Comparison of ENCODE assay signal across 12 mouse cellular contexts in the genomic region with DNA sequence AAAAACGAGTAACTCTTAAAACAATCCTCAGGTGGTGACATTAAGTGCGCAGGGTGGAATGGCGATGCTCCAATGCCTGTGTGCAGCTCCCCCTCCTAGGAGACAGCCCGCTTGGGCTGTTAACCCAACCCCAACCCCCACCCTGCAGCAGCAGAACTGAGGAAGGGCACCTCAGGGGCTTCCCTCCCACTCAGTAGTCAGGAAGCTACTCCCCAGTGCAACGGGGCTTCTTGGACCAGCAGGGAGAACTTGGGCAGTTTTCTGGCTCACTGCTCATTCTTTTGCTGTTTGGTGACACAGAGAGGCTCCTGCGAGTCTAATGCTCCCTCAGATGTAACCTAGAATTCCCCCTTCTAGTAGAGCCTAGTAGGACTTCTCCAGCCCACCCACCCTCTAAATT. TPM values are rescaled to one million over a fixed set of nuclear protein-coding genes. Genes with fewer than 3 reads are reported as not detected.
DNase-seq lines count a peak whose midpoint lies in the region; ATAC-seq and TF ChIP-seq lines count a peak whose summit lies in the region.
"Had no signal": no experiment of that assay in that cellular context is flagged by ENCODE, and none has a peak within 500 bp of the region (broad histone marks: within the 10 kb centered on the region; RNA-seq: fewer than 3 reads in every experiment).

No protein-coding gene starts in this region.

- H3K4me1 ChIP-seq in heart, embryonic 14.5 days (ENCODE audit: control insufficient read depth in 2 of 2, insufficient read depth in 2 of 2, low read length in 2 of 2) = peaks cover 9 to 20% of the 10 kb centered on the region in 2 experiments
- peaks cover 2 to 19% of the 10 kb centered on the region in 2 experiments; a peak in 2 of 4 replicates for H3K4me1 ChIP-seq in ES-E14 (ENCODE audit: control insufficient read depth in 2 of 2, insufficient read depth in 2 of 2, low read length in 2 of 2, poor library complexity in 1 of 2)
- H3K4me1 ChIP-seq in forebrain, postnatal 0 days (ENCODE audit: insufficient read depth) = peaks cover 26% of the 10 kb centered on the region
- peaks cover 28% of the 10 kb centered on the region for H3K4me1 ChIP-seq in midbrain, embryonic 11.5 days (ENCODE audit: control insufficient read depth, insufficient read depth, low read length)

- intact Hi-C loops in heart, postnatal 14 days (cut with DNase I) = no loop called here

- no peak overlapping the region for H3K4me3 ChIP-seq in heart, embryonic 14.5 days (ENCODE audit: control insufficient read depth in 1 of 2, insufficient read depth in 1 of 2, low read depth in 1 of 2, low read length in 2 of 2)
- peak overlapping the region; percentile 48 to 51; a peak in 3 of 4 replicates for H3K4me3 ChIP-seq in ES-E14 (ENCODE audit: insufficient read depth in 1 of 2, low read depth in 1 of 2, low read length in 2 of 2, poor library complexity in 1 of 2, severe bottlenecking in 1 of 2)
- H3K4me3 ChIP-seq in forebrain, postnatal 0 days (ENCODE audit: low read depth, low read length) = no peak overlapping the region
- H3K4me3 ChIP-seq in midbrain, embryonic 11.5 days (ENCODE audit: low read depth, low read length) = no peak overlapping the region

- WGBS in heart, embryonic 14.5 days = 50% methylated on average over 6 of the region's 6 CpGs
- WGBS in forebrain, postnatal 0 days = 27% methylated on average over 6 of the region's 6 CpGs
- WGBS in midbrain, embryonic 11.5 days = 27% methylated on average over 6 of the region's 6 CpGs

- peak overlapping the region; percentile 59 for H3K4me2 ChIP-seq in heart, embryonic 14.5 days (ENCODE audit: low read length)
- peak overlapping the region; percentile 44 for H3K4me2 ChIP-seq in forebrain, postnatal 0 days (ENCODE audit: low read depth)
- peak overlapping the region; percentile 39 for H3K4me2 ChIP-seq in midbrain, embryonic 11.5 days

- TF ChIP-seq CTCF in forebrain, postnatal 0 days (IDR thresholded peaks at IDR 0.05; ENCODE audit: low read depth) = no peak

- H3K27me3 ChIP-seq in heart, embryonic 14.5 days (ENCODE audit: control insufficient read depth, insufficient read depth, low read length) = peaks cover 9% of the 10 kb centered on the region; the same call in 1 of the 2 replicates
- H3K27me3 ChIP-seq in forebrain, postnatal 0 days (ENCODE audit: insufficient read depth, low read length) = no peaks in the 10 kb centered on the region
- peaks cover 23% of the 10 kb centered on the region for H3K27me3 ChIP-seq in midbrain, embryonic 11.5 days (ENCODE audit: control insufficient read depth, insufficient read depth, low read length)

- no peaks in the 10 kb centered on the region for H3K9me3 ChIP-seq in heart, embryonic 14.5 days (ENCODE audit: control insufficient read depth, low read length)
- no peaks in the 10 kb centered on the region for H3K9me3 ChIP-seq in ES-E14 (ENCODE audit: control insufficient read depth, insufficient read depth, low read depth, low read length)
- H3K9me3 ChIP-seq in forebrain, postnatal 0 days (ENCODE audit: low read length) = no peaks in the 10 kb centered on the region
- no peaks in the 10 kb centered on the region for H3K9me3 ChIP-seq in midbrain, embryonic 11.5 days (ENCODE audit: control insufficient read depth, low read length)

- H3K36me3 ChIP-seq in heart, embryonic 14.5 days (ENCODE audit: control insufficient read depth, insufficient read depth, low read length) = no peaks in the 10 kb centered on the region
- H3K36me3 ChIP-seq in ES-E14 (ENCODE audit: control insufficient read depth, insufficient read depth, low read length, poor library complexity, severe bottlenecking) = no peaks in the 10 kb centered on the region
- no peaks in the 10 kb centered on the region for H3K36me3 ChIP-seq in forebrain, postnatal 0 days (ENCODE audit: insufficient read depth)
- H3K36me3 ChIP-seq in midbrain, embryonic 11.5 days (ENCODE audit: control insufficient read depth, insufficient read depth, low read length) = no peaks in the 10 kb centered on the region

- DNase-seq in heart, postnatal 14 days = no peak
- DNase-seq in ES-E14 (ENCODE audit: low read depth, low spot score) = no peak
- DNase-seq in forebrain, postnatal 0 days = no peak
- DNase-seq in midbrain, embryonic 11.5 days (ENCODE audit: low spot score, missing footprints) = no peak
- no peak for DNase-seq in ovary, postnatal 36 days (ENCODE audit: low spot score)
- no peak for DNase-seq in layer of hippocampus, postnatal 25 days (ENCODE audit: extremely low spot score in 1 of 2, low spot score in 1 of 2)
- DNase-seq in urinary bladder, adult 18-20 months (ENCODE audit: low spot score in 2 of 2) = no peak
- DNase-seq: adrenal gland, postnatal 25 days; lung, adult 18-20 months had no signal

- H3K9ac ChIP-seq in heart, embryonic 14.5 days (ENCODE audit: low read length) = peak overlapping the region; percentile 64
- H3K9ac ChIP-seq in ES-E14 (ENCODE audit: insufficient read depth, low read depth, low read length, poor library complexity, severe bottlenecking) = 0 out of 2 replicates have a peak overlapping the region, but pooled peaks have one; percentile 57
- H3K9ac ChIP-seq in forebrain, postnatal 0 days = peak overlapping the region; percentile 23; the same call in 1 of the 2 replicates
- peak overlapping the region; percentile 53 for H3K9ac ChIP-seq in midbrain, embryonic 11.5 days (ENCODE audit: low read length)

- no peak overlapping the region for H3K27ac ChIP-seq in heart, embryonic 14.5 days (replicated peaks in 1 of 2; ENCODE audit: control insufficient read depth in 1 of 2, insufficient read depth in 1 of 2, low read depth in 2 of 2, low read length in 2 of 2)
- H3K27ac ChIP-seq in ES-E14 (ENCODE audit: insufficient read depth, low read depth, low read length, poor library complexity, severe bottlenecking) = no peak overlapping the region
- peak overlapping the region; percentile 70 for H3K27ac ChIP-seq in forebrain, postnatal 0 days (ENCODE audit: low read depth, low read length)
- H3K27ac ChIP-seq in midbrain, embryonic 11.5 days (ENCODE audit: low read depth, low read length) = peak overlapping the region; percentile 63

- in situ Hi-C loops in ES-E14 (cut with MboI; ENCODE audit: low sequenced_read_pairs in 2 of 2, unreplicated experiment in 2 of 2) = no loop called here

- no peak for ATAC-seq in heart, embryonic 14.5 days (ENCODE audit: insufficient number of reproducible peaks, insufficient read depth, low FRiP score, low read depth)
- ATAC-seq in forebrain, postnatal 0 days = no peak
- no peak for ATAC-seq in midbrain, embryonic 11.5 days (ENCODE audit: low FRiP score)
- ATAC-seq: CD4-positive, CD25-positive, alpha-beta regulatory T cell, adult 4 months; inflammation-experienced regulatory T-cells, adult 6 months had no signal

TF ChIP-seq in ES-E14, 5 proteins besides CTCF, POLR2A, EP300 and RAD21:
- TF ChIP-seq CHD2 (IDR thresholded peaks at IDR 0.05; ENCODE audit: low read depth, low read length) (no peak), HCFC1 (IDR thresholded peaks at IDR 0.05; ENCODE audit: borderline replicate concordance, insufficient read depth, low read length) (no peak), ZNF384 (IDR thresholded peaks at IDR 0.05; ENCODE audit: low read depth, low read length) (no peak), MAFK (IDR thresholded peaks at IDR 0.05; ENCODE audit: insufficient read depth, low read depth, low read length) (no peak), ZC3H11A (IDR thresholded peaks at IDR 0.05; ENCODE audit: borderline replicate concordance, low read depth, low read length) (no peak)

RNA-seq across cellular contexts. Expression of a gene that starts 19.7 kb away (rescaled TPM):
- polyA plus RNA-seq in heart, embryonic 14.5 days (2014; fragmentation: Nextera tagmentation; extraction: Ambion mirVana) = 6.7 and 7.2 TPM in 2 replicates
- total RNA-seq in heart, postnatal 14 days (2021) = 10 to 100 TPM; 49.9 to 59.1 TPM
- total RNA-seq in ES-E14 (2012; rRNA removed) = 128 and 143 TPM in 2 replicates
- 120 and 150 TPM in 2 replicates for total RNA-seq in forebrain, postnatal 0 days (2014; rRNA removed)
- polyA plus RNA-seq in forebrain, postnatal 0 days (2015; fragmentation: Nextera tagmentation; extraction: Ambion mirVana) = 10.3 and 12.2 TPM in 2 replicates
- 12.3 and 13.5 TPM in 2 replicates for polyA plus RNA-seq in midbrain, embryonic 11.5 days (2014; fragmentation: Nextera tagmentation; extraction: Ambion mirVana)
- 100 to 1,000 TPM; 213 TPM for total RNA-seq in layer of hippocampus, postnatal 25 days (2021)

Comparison
In these comparisons a context has a peak if more than half of its experiments do, and no peak if none do; other contexts are left out.
1. H3K27ac ChIP-seq: peak in forebrain, postnatal 0 days (single experiment) and midbrain, embryonic 11.5 days (single experiment); none in heart, embryonic 14.5 days (0 of 2) and ES-E14 (single experiment).
2. H3K4me3 ChIP-seq: peak in ES-E14 (2 of 2); none in heart, embryonic 14.5 days (0 of 2), forebrain, postnatal 0 days (single experiment) and midbrain, embryonic 11.5 days (single experiment).
3. Peak in every context shown above with its lines, with median percentiles within 50 percentile points of each other: H3K4me2 ChIP-seq and H3K9ac ChIP-seq.